Mouse (Mus musculus) brown adipose tissue, adult 24 weeks (tissue): ENCODE measurements at regions not wholly inside any gene's neighbourhood (a gene's known extent, or its start where the extent isn't known, plus 50 kb on each side); places are given as distances from the start of the nearest gene placed in this dataset.

Source experiments
- H3K27ac ChIP-seq: fragments of 200-500 bp; replicated peaks from 2 replicates; pipeline ENCODE4 v1.5.1; 2012; ENCODE audit warnings: low read depth, mild to moderate bottlenecking, low read length
- H3K4me1 ChIP-seq: fragments of 200-500 bp; 2 replicates; pipeline ENCODE4 v1.6.1; 2012; ENCODE audit warnings: low read length, mixed read lengths; ENCODE audit not compliant: control insufficient read depth, insufficient read depth, insufficient read length
- H3K4me3 ChIP-seq: fragments of 200-500 bp; 2 replicates; pipeline ENCODE4 v1.5.1; 2012; ENCODE audit warnings: low read depth, mild to moderate bottlenecking, low read length, moderate library complexity; ENCODE audit not compliant: insufficient read depth

- H3K4me1 ChIP-seq: no peaks in the 10 kb centered on the region
- no peak overlapping the region for H3K27ac ChIP-seq
- no peak overlapping the region for H3K4me3 ChIP-seq
Measured at GRCm38 (mm10) chr19:15851622-15852021, 95.5 kb downstream of the Psat1 start.

DNA sequence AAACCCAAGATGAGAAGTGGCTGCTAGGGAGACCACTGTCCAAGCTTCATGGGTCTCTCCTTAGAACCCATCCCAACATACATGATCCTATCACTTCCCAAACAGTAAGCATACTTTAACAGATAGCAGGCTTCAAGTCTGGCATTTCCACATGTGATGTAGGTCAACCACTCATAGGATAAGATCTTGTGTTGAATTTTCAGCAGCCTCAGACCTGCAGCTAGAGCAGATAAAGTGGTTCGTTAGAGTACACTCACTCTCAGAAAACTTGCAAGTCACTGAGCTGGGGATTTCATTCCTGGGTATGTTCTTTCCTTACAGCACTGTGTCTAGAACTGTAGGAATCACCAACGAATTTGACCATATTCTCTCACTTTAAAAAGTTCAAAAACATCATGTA is 96.4 kb downstream of the Psat1 start:
- Histone ChIP-seq H3K27ac (no peak overlapping the region), H3K4me1 (no peaks in the 10 kb centered on the region), H3K4me3 (no peak overlapping the region)

DNA sequence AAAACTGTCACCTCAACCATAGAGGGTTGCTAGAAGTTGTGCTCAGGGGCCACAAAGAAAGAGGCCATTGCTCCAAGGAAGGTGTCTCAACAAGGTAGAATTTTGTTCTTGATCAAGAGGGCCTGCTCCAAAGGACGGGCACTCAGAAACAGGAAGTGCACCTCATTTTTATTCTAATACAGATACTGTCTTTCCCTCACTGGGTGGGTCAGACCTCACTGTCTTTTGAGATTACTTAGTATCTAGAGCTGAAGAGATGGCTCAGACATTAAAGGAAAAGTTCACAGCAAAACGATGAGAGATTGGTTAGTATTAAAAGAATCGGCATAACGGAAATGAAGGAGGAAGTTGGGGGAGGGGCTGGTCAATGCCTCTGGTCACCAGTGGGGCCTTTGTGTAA is 97.9 kb downstream of the Psat1 start:
- Histone ChIP-seq H3K4me1 (no peaks in the 10 kb centered on the region), H3K4me3 (no peak overlapping the region), H3K27ac (no peak overlapping the region)

- Histone ChIP-seq H3K4me1 (peaks cover 6% of the 10 kb centered on the region; the same call in 1 of the 2 replicates), H3K4me3 (no peak overlapping the region), H3K27ac (no peak overlapping the region)
Measured at GRCm38 (mm10) chr19:15838327-15838726, 108.8 kb downstream of the Psat1 start.

DNA sequence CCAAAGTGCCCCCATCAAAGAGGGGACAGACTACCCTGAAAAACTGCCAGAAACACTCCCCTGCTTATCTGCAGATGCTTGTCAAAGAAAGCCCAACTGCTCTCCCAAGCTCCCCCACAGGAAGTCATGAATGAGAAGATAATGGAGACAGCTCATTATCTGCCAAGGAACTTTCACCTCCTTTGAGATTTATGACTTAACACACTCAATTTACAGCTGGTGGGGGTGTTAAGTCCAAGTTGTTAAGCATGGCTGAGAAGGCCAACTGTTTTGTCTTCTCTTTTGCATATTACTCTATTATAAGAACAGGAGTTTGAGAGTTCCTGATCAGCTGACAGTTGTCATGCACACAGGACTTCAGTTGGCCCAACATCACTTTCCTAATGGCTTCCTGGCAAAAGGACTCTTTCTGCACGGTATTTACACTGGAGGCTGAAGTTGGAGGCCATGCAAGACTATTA is 109.4 kb downstream of the Psat1 start:
- Histone ChIP-seq H3K4me3 (no peak overlapping the region), H3K4me1 (peaks cover 6% of the 10 kb centered on the region; the same call in 1 of the 2 replicates), H3K27ac (no peak overlapping the region)

- Histone ChIP-seq H3K4me3 (no peak overlapping the region), H3K4me1 (peaks cover 6% of the 10 kb centered on the region; the same call in 1 of the 2 replicates), H3K27ac (0 out of 2 replicates have a peak overlapping the region, but pooled peaks have one; percentile 24)
Measured at GRCm38 (mm10) chr19:15836956-15837714, 110.0 kb downstream of the Psat1 start.

DNA sequence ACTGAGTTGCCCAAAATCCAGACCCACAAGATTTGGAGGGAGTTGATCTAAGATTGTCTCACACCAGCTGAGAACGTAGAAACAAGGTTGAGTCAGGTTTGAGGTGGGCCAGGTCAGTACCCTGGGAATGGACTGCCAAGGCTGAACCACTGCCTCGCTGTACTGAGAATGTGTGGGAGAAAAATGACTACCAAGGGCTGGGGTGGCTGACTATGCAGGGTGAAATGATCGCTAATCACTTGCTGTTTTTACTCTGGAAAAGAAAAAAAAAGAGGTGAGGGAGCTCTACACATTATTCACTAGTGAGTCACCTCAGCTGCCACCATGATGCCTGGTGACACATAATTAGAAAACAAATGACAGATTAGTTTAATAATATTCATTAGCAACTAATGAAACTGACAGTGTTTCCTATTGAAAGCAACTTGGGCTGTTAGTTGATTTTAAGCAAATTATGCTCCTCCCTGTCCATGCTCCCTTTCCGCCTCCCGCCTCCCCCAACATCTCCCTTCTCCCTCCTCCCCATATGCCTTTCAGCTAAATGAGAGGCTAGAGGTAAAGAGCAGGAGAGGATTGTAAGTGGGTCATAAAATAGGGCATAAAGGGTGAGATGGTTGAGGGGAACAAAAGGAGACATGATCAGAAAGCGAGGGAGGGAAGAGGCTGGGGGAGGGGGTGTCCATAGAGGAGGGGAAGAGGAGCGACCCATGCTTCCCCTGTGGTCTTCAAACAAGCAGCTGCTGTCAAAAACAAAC is 110.8 kb downstream of the Psat1 start:
- H3K27ac ChIP-seq: no peak overlapping the region
- no peak overlapping the region for H3K4me3 ChIP-seq
- H3K4me1 ChIP-seq: peaks cover 6% of the 10 kb centered on the region; the same call in 1 of the 2 replicates

DNA sequence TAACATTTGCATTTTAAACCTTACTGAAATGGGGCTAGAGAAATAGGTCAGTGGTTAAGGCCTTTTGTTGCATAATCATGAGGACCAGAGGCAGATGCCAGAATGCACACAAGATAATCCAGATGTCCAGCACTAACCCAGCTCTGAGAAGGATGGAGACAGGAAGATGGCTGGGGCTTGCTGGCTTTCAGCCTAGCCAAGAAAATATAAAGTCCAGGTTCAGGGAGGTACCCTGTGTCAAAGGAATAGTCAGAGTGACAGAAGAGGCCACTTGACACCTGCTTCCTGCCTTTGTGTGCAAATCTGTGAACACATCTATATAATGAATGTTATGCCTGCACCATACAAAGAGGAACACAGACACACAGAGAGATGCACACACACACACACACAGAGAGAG is 116.8 kb downstream of the Psat1 start:
- Histone ChIP-seq H3K27ac (no peak overlapping the region), H3K4me3 (no peak overlapping the region), H3K4me1 (no peaks in the 10 kb centered on the region)

DNA sequence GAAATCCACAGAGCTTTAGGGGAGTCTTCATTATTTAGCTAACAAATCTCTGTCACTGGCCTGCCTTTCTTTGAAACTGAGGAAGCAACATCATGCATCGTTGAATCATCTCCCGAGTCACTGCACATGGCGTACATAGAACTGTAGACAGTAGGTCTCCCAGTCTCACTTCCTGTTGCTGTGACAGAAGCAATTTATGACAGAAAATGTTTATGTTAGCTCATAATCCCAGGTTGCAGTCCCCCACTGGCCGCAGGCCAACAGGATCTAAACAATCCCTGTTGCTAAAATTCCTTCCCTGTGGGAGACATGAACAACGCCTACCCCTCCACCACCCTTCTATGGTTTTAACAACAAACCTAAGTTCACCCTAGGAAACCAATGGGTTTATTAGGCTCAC is 118.0 kb downstream of the Psat1 start:
- Histone ChIP-seq H3K4me1 (no peaks in the 10 kb centered on the region), H3K27ac (no peak overlapping the region; the same call in 1 of the 2 replicates), H3K4me3 (no peak overlapping the region)

DNA sequence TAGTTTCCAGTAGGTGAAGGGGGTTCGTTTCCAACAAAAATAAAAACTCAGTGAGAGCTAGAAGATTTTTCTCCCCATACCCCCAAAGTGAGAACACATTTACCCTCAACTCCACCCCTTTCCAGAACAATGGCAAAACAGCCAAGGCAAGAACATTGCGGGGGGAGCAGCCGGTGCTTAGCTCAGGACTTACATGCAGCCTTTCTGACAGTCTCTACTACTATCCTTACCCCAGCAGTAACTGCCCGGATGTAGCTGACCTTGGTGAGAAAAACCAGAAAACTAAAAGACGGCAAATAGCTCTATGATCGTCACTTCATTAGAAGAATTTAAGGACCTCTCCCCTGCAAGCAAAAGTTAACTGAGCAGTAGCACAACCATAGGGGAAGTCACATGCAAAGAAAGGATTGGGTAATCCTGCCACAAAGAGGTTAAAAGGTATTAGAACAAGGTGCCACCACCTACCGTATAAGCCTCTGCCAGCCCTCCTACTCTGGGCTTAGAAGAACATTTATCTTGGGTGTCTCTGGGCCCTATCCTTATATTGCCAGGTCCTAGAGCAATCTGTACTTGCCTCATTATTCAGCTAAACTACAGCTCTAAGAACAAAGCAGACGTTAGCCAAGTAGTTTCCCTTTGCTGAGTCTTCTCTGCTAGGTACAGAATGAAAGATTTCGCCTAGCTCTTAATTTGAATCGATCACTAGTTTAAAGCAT is 119.0 kb downstream of the Psat1 start:
- no peak overlapping the region for H3K27ac ChIP-seq
- no peak overlapping the region for H3K4me3 ChIP-seq
- no peaks in the 10 kb centered on the region for H3K4me1 ChIP-seq

GRCm38 (mm10) chr19:15827120-15827989 is 119.8 kb downstream of the Psat1 start:
- no peaks in the 10 kb centered on the region for H3K4me1 ChIP-seq
- no peak overlapping the region for H3K27ac ChIP-seq
- H3K4me3 ChIP-seq: no peak overlapping the region

DNA sequence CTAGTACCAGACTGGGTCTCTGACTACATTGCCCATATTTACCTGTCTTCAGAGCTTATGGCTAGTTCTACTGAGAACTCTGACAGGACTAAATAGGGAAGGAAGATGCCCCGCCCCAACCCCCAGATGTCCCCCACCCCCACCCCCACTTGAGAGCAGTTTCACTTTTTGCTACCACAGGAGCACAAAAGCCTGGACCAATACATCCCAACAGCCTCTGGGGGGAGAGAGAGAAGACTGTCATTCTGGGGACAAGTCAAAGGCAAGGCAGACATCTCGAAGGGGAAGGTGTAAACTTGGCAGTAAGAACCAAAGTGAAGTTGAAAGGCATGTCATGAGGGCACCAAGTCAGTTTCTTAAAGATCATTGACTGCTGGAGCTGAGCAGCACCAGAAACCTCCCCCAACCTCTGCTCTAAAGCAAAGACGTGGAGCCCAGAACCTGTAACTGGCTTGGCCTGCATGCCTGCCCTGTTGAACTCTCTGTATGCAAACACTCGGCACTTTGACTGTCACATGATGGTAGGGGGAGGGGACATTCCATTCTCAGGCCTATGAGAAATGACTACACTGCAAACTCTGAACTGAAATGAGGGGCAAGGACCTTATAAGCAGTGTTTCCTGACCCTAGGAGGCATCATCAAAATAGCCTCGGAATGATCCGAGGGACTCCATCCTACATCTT is 123.3 kb downstream of the Psat1 start:
- H3K4me3 ChIP-seq: no peak overlapping the region
- H3K27ac ChIP-seq: no peak overlapping the region
- no peaks in the 10 kb centered on the region for H3K4me1 ChIP-seq

- H3K27ac ChIP-seq: no peak overlapping the region
- no peak overlapping the region for H3K4me3 ChIP-seq
- H3K4me1 ChIP-seq: no peaks in the 10 kb centered on the region
Measured at GRCm38 (mm10) chr19:15820020-15820419, 127.1 kb downstream of the Psat1 start.

DNA sequence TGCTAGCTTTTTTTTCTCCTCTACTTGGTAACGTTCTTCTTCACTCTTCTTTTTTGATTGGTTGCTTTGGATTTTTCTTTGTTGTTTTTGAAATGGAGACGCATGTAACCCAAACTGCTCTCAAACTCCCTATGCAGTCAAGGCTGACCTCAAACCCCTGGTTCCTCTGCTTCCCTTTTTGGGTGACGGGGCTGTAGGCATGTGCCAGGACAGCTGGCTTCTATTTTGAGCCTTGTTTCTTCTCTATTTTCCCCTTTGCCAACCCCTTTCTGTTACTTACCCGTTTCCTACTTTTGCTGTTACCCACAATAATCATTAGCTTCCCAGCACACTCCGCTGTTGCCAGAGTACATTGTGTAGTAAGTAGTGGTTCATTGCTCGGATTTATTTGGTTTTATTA is 132.0 kb downstream of the Psat1 start:
- no peak overlapping the region for H3K4me3 ChIP-seq
- no peak overlapping the region for H3K27ac ChIP-seq
- no peaks in the 10 kb centered on the region for H3K4me1 ChIP-seq
